Mouse (Mus musculus) cerebellum, adult 2 months (tissue): Measurements from ENCODE around the gene Lrwd1.

Source experiments
- CTCF ChIP-seq: fragments of 200-500 bp; IDR thresholded peaks from 2 replicates; pipeline ENCODE4 v1.5.1; 2011; ENCODE audit warnings: low read depth, mild to moderate bottlenecking, control low read depth, low read length, moderate library complexity, borderline replicate concordance; ENCODE audit not compliant: insufficient read depth
- POLR2A ChIP-seq: fragments of 200-500 bp; IDR thresholded peaks from 2 replicates; pipeline ENCODE4 v1.6.1; 2011; ENCODE audit warnings: low read length, control low read depth, borderline replicate concordance; ENCODE audit not compliant: insufficient read depth

- TF ChIP-seq POLR2A (no peak), CTCF (no peak)
These were observed 37.3 kb downstream of the Lrwd1 start for GRCm38 (mm10) chr5:136098536-136098935.
